Mouse (Mus musculus) cerebellum, adult 2 months (tissue): ENCODE data around the gene Srsf5.

Experiments used
- CTCF ChIP-seq: fragments of 200-500 bp; IDR thresholded peaks from 2 replicates; pipeline ENCODE4 v1.5.1; 2011; ENCODE audit warnings: low read depth, mild to moderate bottlenecking, control low read depth, low read length, moderate library complexity, borderline replicate concordance; ENCODE audit not compliant: insufficient read depth
- POLR2A ChIP-seq: fragments of 200-500 bp; IDR thresholded peaks from 2 replicates; pipeline ENCODE4 v1.6.1; 2011; ENCODE audit warnings: low read length, control low read depth, borderline replicate concordance; ENCODE audit not compliant: insufficient read depth

GRCm38 (mm10) chr12:80983695-80984094 is 38.4 kb downstream of the Srsf5 start:
- TF ChIP-seq CTCF (no peak), POLR2A (no peak)
